Mouse (Mus musculus) frontal cortex, postnatal 36 days (tissue): ENCODE data around the gene Narfl.
A peak's percentile ranks its signal among the peaks of the same experiment; 100 is the strongest.

Source experiments
- DNase-seq, 2 experiments: peaks; one replicate each; pipeline ENCODE4 v3.0.0; 2022; ENCODE audit warnings: low spot score in 2 of 2

Gene Narfl

GRCm38 (mm10) chr17:25762591-25762990, 11.0 kb upstream of the Narfl start:
- DNase-seq = no peak

- no peak for DNase-seq
Observed at GRCm38 (mm10) chr17:25765886-25766285, 7.7 kb upstream of the Narfl start.

- no peak for DNase-seq
Observed at GRCm38 (mm10) chr17:25769331-25769730, 4.2 kb upstream of the Narfl start.

- no peak for DNase-seq
Observed at GRCm38 (mm10) chr17:25775318-25776062, 1.9 kb downstream of the Narfl start.

- DNase-seq = no peak
Observed at GRCm38 (mm10) chr17:25777948-25778347, 4.4 kb downstream of the Narfl start.

- DNase-seq = no peak
Observed at GRCm38 (mm10) chr17:25781339-25781738, 7.8 kb downstream of the Narfl start.

GRCm38 (mm10) chr17:25783086-25783485, 9.5 kb downstream of the Narfl start:
- no peak for DNase-seq

GRCm38 (mm10) chr17:25783861-25784574, 10.4 kb downstream of the Narfl start:
- no peak for DNase-seq

- DNase-seq = peak; percentile 98
Observed at GRCm38 (mm10) chr17:25785281-25785745, 11.7 kb downstream of the Narfl start, which contains the start of gene Haghl. Haghl (minus strand) TSS chr17:25785673.

GRCm38 (mm10) chr17:25786280-25786679, 12.7 kb downstream of the Narfl start, which contains the start of gene Ccdc78:
Ccdc78 (plus strand) TSS chr17:25786580.
- no peak for DNase-seq

GRCm38 (mm10) chr17:25786781-25787504, 13.4 kb downstream of the Narfl start:
- DNase-seq = no peak

- no peak for DNase-seq
Observed at GRCm38 (mm10) chr17:25791320-25791842, 17.8 kb downstream of the Narfl start.

- DNase-seq = peak; percentile 87 to 88
Observed at GRCm38 (mm10) chr17:25791843-25792527, 18.4 kb downstream of the Narfl start.

- DNase-seq = peak in 1 of 2 experiments; percentile 73
Observed at GRCm38 (mm10) chr17:25792615-25793014, 19.0 kb downstream of the Narfl start, which contains the start of gene Fam173a. Fam173a (minus strand) TSS chr17:25792901.

- DNase-seq = no peak
Observed at GRCm38 (mm10) chr17:25794197-25794596, 20.6 kb downstream of the Narfl start.

GRCm38 (mm10) chr17:25794998-25795397, 21.4 kb downstream of the Narfl start:
- no peak for DNase-seq

- DNase-seq = peak in 1 of 2 experiments; percentile 63
Observed at GRCm38 (mm10) chr17:25795609-25796092, 22.1 kb downstream of the Narfl start, which contains the start of gene AC134908.4. AC134908.4 (minus strand) TSS chr17:25795659.

- DNase-seq = no peak
Observed at GRCm38 (mm10) chr17:25796211-25796771, 22.7 kb downstream of the Narfl start.

GRCm38 (mm10) chr17:25796951-25797369, 23.4 kb downstream of the Narfl start, which contains the start of gene Metrn:
Metrn (minus strand) TSS chr17:25797136.
- peak in 1 of 2 experiments; percentile 67 for DNase-seq

- DNase-seq = peak in 1 of 2 experiments; percentile 84
Observed at GRCm38 (mm10) chr17:25801029-25801428, 27.5 kb downstream of the Narfl start.
